Mouse (Mus musculus): ENCODE measurements at regions not wholly inside any gene's neighbourhood (a gene's known extent, or its start where the extent isn't known, plus 50 kb on each side); places are given as distances from the start of the nearest gene placed in this dataset.

GRCm38 (mm10) chr12:35686231-35686630 lies 151.4 kb upstream of the Ahr start:
- no peak for TF ChIP-seq POLR2AphosphoS2 (IDR thresholded peaks at IDR 0.05; ENCODE audit: low read depth, low read length)
- no peak for TF ChIP-seq POLR2A (IDR thresholded peaks at IDR 0.05; ENCODE audit: low read depth, low read length)

Measured in CH12.LX (cell line).